Mouse (Mus musculus) cerebellum, adult 2 months (tissue): Measurements from ENCODE around the gene Slc7a5. TPM values are rescaled to one million over a fixed set of nuclear protein-coding genes. Genes with fewer than 3 reads are reported as not detected.

Experiments used
- DNase-seq, 2 experiments: peaks; one replicate each; pipeline ENCODE4 v3.0.0; 2021
- H3K27ac ChIP-seq: fragments of 200-500 bp; 2 replicates; pipeline ENCODE4 v1.5.1; 2012; ENCODE audit warnings: low read length, control low read depth, inconsistent platforms; ENCODE audit not compliant: insufficient read depth
- H3K27me3 ChIP-seq: fragments of 200-500 bp; 2 replicates; pipeline ENCODE4 v1.6.1; 2012; ENCODE audit warnings: inconsistent platforms, mild to moderate bottlenecking, low read length, moderate library complexity; ENCODE audit not compliant: control insufficient read depth, insufficient read depth
- H3K4me1 ChIP-seq: fragments of 200-500 bp; 2 replicates; pipeline ENCODE4 v1.6.1; 2011; ENCODE audit warnings: low read length; ENCODE audit not compliant: control insufficient read depth, insufficient read depth
- H3K4me3 ChIP-seq: fragments of 200-500 bp; replicated peaks from 2 replicates; pipeline ENCODE3; 2011; ENCODE audit warnings: mild to moderate bottlenecking, low read depth, low read length, control low read depth; ENCODE audit not compliant: insufficient read depth
- CTCF ChIP-seq: fragments of 200-500 bp; IDR thresholded peaks from 2 replicates; pipeline ENCODE4 v1.5.1; 2011; ENCODE audit warnings: low read depth, mild to moderate bottlenecking, control low read depth, low read length, moderate library complexity, borderline replicate concordance; ENCODE audit not compliant: insufficient read depth
- POLR2A ChIP-seq: fragments of 200-500 bp; IDR thresholded peaks from 2 replicates; pipeline ENCODE4 v1.6.1; 2011; ENCODE audit warnings: low read length, control low read depth, borderline replicate concordance; ENCODE audit not compliant: insufficient read depth
- WGBS: fragments of 180-500 bp; shearing (Covaris S2); methylation state at CpG from one replicate; pipeline ENCODE4 v1.1.7; 2018; 5-methylcytosine and 5-hydroxymethylcytosine counted together
- polyA plus RNA-seq: library from polyadenylated mRNA; depleted of rRNA; stranded (reverse); fragments of >200 nt; gene quantifications from 2 replicates; pipeline ENCODE4 v1.2.3, GENCODE M21; 2012

Gene Slc7a5
- polyA plus RNA-seq, 1 experiment = 70.7 TPM

DNA sequence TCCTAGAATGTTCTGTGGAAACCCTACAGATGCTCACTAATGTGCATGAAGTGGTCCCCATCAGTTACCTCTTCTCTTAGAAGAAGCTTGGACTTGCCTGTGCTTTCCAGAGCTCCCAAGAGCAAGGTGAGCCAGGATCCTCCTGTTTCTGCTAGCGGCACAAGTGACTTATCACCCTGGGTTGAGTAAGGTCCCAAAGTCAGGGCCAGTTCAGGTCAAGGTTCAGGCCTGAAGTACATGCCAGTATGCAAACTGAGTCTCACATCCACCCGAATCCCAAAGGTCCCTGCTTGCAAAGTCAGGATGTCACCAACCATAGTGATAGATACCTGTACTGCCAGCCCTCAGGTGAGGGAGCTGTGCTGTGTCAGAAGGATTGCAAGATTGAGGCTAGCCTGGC is 37.3 kb downstream of the Slc7a5 start:
- no peak overlapping the region for H3K4me3 ChIP-seq
- 92% methylated on average over 2 of the region's 2 CpGs for WGBS
- H3K27me3 ChIP-seq = no peaks in the 10 kb centered on the region
- no peak overlapping the region for H3K27ac ChIP-seq
- DNase-seq = no peak
- TF ChIP-seq CTCF (no peak), POLR2A (no peak)
- peaks cover 6% of the 10 kb centered on the region for H3K4me1 ChIP-seq

DNA sequence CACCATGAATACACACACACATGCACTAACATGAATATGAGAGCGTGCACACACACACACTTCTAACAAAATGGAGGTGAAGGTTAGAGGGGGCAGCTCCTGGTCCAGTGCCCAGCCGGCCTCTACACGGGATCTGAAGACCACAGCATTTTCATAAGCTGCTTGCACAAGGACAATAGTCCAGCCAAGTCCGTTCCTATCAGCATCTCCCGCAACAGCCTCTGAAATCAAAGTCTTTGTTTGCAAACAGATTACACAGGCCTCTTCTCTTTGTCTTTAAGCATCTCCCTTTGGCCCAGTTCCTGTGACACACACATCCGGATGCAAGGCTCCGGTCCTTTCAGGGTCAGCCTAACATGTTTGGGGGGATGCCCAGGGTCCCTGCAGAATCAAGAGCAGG is 38.6 kb downstream of the Slc7a5 start:
- WGBS = 92% methylated on average over 7 of the region's 7 CpGs

GRCm38 (mm10) chr8:121868196-121868595 is 39.3 kb downstream of the Slc7a5 start:
- no peak overlapping the region for H3K4me3 ChIP-seq
- TF ChIP-seq POLR2A = no peak
- no peak for TF ChIP-seq CTCF
- peaks cover 7% of the 10 kb centered on the region for H3K4me1 ChIP-seq
- 91% methylated on average over 5 of the region's 5 CpGs for whole genome bisulfite sequencing
- H3K27me3 ChIP-seq = no peaks in the 10 kb centered on the region
- no peak for DNase-seq
- H3K27ac ChIP-seq = no peak overlapping the region

More for the DNA sequence above, 38.6 kb downstream of the Slc7a5 start:
- Histone ChIP-seq H3K4me3 (no peak overlapping the region), H3K27ac (no peak overlapping the region), H3K27me3 (no peaks in the 10 kb centered on the region), H3K4me1 (peaks cover 7% of the 10 kb centered on the region)
- DNase-seq = no peak
- TF ChIP-seq POLR2A = no peak
- TF ChIP-seq CTCF = no peak

DNA sequence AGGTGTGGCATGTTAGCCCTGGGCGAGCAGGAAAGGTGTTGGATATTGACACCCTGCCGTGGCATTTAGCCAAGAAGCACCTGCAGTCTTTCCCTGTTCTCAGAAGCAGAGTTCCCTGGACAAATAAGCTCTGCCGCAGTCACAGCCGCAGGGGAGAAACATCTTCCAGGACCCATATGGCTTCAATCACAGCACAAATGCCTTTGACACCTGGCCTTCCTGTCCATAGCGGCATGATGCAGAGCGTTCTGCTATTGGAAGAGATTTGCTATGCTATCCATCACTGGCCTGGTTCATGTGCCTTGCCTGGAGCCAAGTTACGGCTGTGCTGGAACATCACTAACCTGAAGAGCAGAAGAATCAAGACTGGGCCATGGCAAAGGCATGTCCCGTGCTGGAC is 42.1 kb downstream of the Slc7a5 start:
- WGBS = 50% methylated on average over 8 of the region's 8 CpGs
- TF ChIP-seq POLR2A (no peak), CTCF (no peak)
- no peaks in the 10 kb centered on the region for H3K27me3 ChIP-seq
- DNase-seq = no peak
- H3K4me1 ChIP-seq = peaks cover 19% of the 10 kb centered on the region
- H3K27ac ChIP-seq = no peak overlapping the region
- H3K4me3 ChIP-seq = no peak overlapping the region

DNA sequence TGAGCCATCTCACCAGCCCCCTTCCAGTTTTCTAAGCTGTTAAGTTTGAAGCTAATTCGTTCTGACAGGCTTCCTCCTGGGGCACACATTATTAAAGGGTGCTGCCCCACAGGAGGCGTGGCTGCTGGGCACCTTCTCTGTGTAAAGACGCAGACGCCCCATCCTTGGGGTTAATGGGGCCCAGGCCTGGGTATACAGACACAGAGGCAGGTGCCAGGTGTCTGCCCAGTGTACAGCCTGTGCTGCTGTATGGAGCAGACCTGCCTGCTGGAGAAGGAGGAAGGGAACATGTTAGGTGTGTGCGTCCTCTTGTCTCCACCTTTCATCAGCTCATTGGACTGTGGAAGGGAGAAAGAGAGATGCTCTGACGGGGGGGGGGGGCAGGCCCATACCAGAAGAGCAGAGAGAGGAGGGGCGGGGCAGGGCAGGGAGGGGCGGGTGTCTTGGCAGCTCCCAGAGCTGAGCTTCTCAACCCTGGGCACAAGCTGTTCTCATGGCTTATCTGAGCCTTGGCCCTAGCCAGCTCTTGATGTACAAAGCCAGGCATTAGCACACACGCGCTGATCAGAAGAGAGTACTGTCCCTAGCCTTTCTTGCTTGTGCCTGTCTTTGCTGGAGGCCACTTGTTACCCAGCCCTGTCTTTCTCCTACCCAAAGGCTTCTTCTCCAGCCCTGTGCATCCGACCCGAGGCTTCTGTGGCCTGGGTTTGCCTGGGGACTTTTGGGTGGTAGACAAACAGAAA is 45.5 kb downstream of the Slc7a5 start:
- peaks cover 37% of the 10 kb centered on the region for H3K4me1 ChIP-seq
- 27% methylated on average over 12 of the region's 12 CpGs for WGBS
- DNase-seq = peak; percentile 62 to 82
- TF ChIP-seq POLR2A = no peak; the same call in 1 of the 2 replicates
- H3K27me3 ChIP-seq = no peaks in the 10 kb centered on the region
- H3K4me3 ChIP-seq = no peak overlapping the region
- H3K27ac ChIP-seq = no peak overlapping the region

- TF ChIP-seq POLR2A = no peak
- TF ChIP-seq CTCF = no peak
- WGBS = 84% methylated on average over 6 of the region's 6 CpGs
- Histone ChIP-seq H3K4me3 (no peak overlapping the region), H3K27me3 (no peaks in the 10 kb centered on the region), H3K4me1 (peaks cover 44% of the 10 kb centered on the region), H3K27ac (no peak overlapping the region)
- DNase-seq = no peak
Measured at GRCm38 (mm10) chr8:121861276-121861675, 46.2 kb downstream of the Slc7a5 start.

- Histone ChIP-seq H3K27ac (peak overlapping the region; percentile 80), H3K4me1 (peaks cover 35% of the 10 kb centered on the region), H3K27me3 (no peaks in the 10 kb centered on the region), H3K4me3 (no peak overlapping the region)
- WGBS = 4% methylated on average over 2 of the region's 2 CpGs
- TF ChIP-seq POLR2A (no peak), CTCF (no peak)
- no peak for DNase-seq
Measured at GRCm38 (mm10) chr8:121857747-121858146, 49.7 kb downstream of the Slc7a5 start.

GRCm38 (mm10) chr8:121857331-121857730 is 50.2 kb downstream of the Slc7a5 start:
- TF ChIP-seq POLR2A = no peak
- no peak for TF ChIP-seq CTCF
- Histone ChIP-seq H3K4me3 (no peak overlapping the region), H3K27ac (peak overlapping the region; percentile 80), H3K4me1 (peaks cover 31% of the 10 kb centered on the region), H3K27me3 (no peaks in the 10 kb centered on the region)
- WGBS = 5% methylated on average over 9 of the region's 9 CpGs
- DNase-seq = peak; percentile 94 to 98
